Mouse (Mus musculus) olfactory bulb, adult 2 months (tissue): ENCODE results near the gene Ngf. TPM values are rescaled to one million over a fixed set of nuclear protein-coding genes. Genes with fewer than 3 reads are reported as not detected.

Experiments
- H3K27ac ChIP-seq: fragments of 200-500 bp; 2 replicates; pipeline ENCODE4 v1.5.1; 2012; ENCODE audit warnings: low read depth, low read length; ENCODE audit not compliant: insufficient read depth
- H3K4me1 ChIP-seq: fragments of 200-500 bp; 2 replicates; pipeline ENCODE4 v1.6.1; 2012; ENCODE audit warnings: low read length; ENCODE audit not compliant: control insufficient read depth, insufficient read depth
- H3K4me3 ChIP-seq: fragments of 200-500 bp; 2 replicates; pipeline ENCODE4 v1.5.1; 2012; ENCODE audit warnings: mild to moderate bottlenecking, low read depth, low read length, moderate library complexity; ENCODE audit not compliant: insufficient read depth
- CTCF ChIP-seq: fragments of 200-500 bp; IDR thresholded peaks from 2 replicates; pipeline ENCODE4 v1.5.1; 2012; ENCODE audit warnings: low read depth, mild to moderate bottlenecking, low read length, moderate library complexity; ENCODE audit not compliant: insufficient read depth
- POLR2A ChIP-seq: fragments of 200-500 bp; IDR thresholded peaks from 2 replicates; pipeline ENCODE4 v1.6.1; 2012; ENCODE audit warnings: mild to moderate bottlenecking, low read depth, low read length, moderate library complexity; ENCODE audit not compliant: insufficient read depth
- WGBS: fragments of 180-500 bp; shearing (Covaris S2); methylation state at CpG from one replicate; pipeline ENCODE4 v1.1.7; 2018; 5-methylcytosine and 5-hydroxymethylcytosine counted together
- polyA plus RNA-seq: library from polyadenylated mRNA; stranded (reverse); fragments of >200 nt; gene quantifications from 2 replicates; pipeline ENCODE4 v1.2.4, GENCODE M21; 2012; ENCODE audit warnings: low replicate concordance; ENCODE audit not compliant: missing spikeins, insufficient read depth, insufficient read length

Gene Ngf
- polyA plus RNA-seq, 1 experiment: not detected

DNA sequence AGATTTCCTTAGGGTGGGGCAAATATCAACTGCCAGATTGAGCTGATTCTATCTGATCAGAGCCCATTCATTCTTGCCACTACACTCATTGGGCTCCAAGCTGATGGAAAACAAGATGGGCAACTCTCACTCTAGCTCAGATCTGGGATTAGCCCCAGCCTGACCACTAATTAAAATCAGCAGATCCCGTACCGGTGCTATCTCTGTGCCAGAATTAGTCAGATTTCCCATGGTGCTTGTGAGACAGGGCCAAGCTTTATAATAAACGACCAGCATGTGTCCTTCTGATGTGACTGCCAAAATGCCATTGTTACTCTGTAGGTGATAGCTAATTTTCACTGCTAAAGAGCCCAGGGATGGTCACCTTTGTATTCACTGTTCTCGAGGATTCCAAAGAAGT is 31.5 kb downstream of the Ngf start:
- Histone ChIP-seq H3K27ac (no peak overlapping the region), H3K4me3 (no peak overlapping the region), H3K4me1 (no peaks in the 10 kb centered on the region)
- 75% methylated on average over 4 of the region's 4 CpGs for WGBS
- TF ChIP-seq POLR2A (no peak), CTCF (no peak)

DNA sequence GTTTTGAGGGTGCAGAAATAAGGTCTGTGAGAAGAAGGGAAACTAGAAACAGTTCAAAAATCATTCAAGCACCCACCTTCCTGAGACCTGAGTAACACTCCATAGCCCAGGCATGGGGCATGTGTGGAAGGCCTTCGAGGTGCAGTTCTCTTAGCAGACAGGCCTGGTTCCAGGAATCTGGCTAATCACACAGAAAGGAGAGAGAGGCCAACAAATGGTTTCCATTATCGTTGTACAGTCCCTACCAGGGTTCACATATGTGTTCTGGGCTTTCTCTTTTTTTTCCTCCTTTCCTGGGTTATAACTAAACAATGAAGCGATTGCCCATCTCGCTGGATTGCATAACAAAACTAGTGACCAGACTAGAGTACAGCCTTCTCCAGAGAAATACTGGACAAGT is 35.4 kb downstream of the Ngf start:
- H3K4me1 ChIP-seq: no peaks in the 10 kb centered on the region
- H3K27ac ChIP-seq: no peak overlapping the region
- no peak for TF ChIP-seq POLR2A
- no peak for TF ChIP-seq CTCF
- H3K4me3 ChIP-seq: no peak overlapping the region
- 82% methylated on average over 4 of the region's 4 CpGs for WGBS

GRCm38 (mm10) chr3:102506061-102506460 is 36.3 kb downstream of the Ngf start:
- WGBS: 55% methylated on average over 12 of the region's 12 CpGs
- no peak overlapping the region for H3K4me3 ChIP-seq
- H3K4me1 ChIP-seq: no peaks in the 10 kb centered on the region
- no peak for TF ChIP-seq CTCF
- TF ChIP-seq POLR2A: no peak
- no peak overlapping the region for H3K27ac ChIP-seq

DNA sequence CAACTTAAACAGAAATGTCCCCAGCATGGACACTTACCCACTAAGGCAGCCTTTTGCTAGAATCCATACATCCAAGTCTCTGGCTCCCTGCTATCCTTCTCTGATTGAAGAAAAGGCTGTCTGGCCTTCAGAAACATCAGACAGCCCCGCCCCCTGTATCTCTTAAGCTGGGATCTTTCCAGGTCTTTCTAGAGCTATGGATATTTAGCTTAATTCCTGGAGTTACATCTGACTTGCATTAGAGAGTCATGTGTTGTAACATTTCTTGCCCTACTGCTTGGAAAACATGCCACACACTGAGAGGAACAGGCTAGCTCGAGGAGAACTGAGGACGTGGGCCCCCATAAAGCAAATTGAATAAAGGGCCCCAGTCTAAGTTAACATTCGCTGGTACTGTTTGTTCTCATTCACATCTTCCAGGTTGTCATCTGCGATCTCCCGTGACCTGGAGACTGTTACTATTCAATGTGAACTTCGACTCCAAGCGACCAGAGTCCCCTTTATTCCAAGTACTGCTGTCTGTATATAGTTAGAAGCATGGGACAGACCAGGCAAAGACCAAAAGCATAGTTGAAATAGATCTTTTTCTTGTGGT is 38.0 kb downstream of the Ngf start:
- WGBS: 83% methylated on average over 8 of the region's 8 CpGs

GRCm38 (mm10) chr3:102508455-102508854 is 38.7 kb downstream of the Ngf start:
- TF ChIP-seq POLR2A: no peak
- no peak for TF ChIP-seq CTCF
- 23% methylated on average over 9 of the region's 9 CpGs for WGBS
- H3K4me1 ChIP-seq: no peaks in the 10 kb centered on the region
- no peak overlapping the region for H3K4me3 ChIP-seq
- H3K27ac ChIP-seq: no peak overlapping the region

More for the DNA sequence above, 38.0 kb downstream of the Ngf start:
- no peak overlapping the region for H3K27ac ChIP-seq
- no peaks in the 10 kb centered on the region for H3K4me1 ChIP-seq
- no peak overlapping the region for H3K4me3 ChIP-seq
- TF ChIP-seq CTCF (no peak), POLR2A (no peak)

DNA sequence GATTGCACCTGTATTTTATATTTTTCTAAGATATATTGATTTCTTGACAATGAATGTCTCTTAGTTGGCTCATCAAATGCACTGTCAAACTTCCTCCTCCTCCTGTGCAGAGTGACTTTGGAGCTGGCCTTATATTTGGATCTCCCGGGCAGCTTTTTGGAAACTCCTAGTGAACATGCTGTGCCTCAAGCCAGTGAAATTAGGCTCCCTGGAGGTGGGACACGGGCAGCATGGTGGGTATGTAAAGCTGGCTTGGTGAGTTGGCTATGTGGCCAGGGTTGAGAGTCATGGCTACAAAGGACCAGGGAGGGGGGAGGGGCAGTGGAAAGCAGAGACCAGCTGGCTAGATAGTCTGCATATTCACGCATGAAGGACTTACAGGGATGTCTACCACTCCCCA is 39.9 kb downstream of the Ngf start:
- TF ChIP-seq CTCF (no peak), POLR2A (no peak)
- Histone ChIP-seq H3K27ac (no peak overlapping the region), H3K4me3 (no peak overlapping the region), H3K4me1 (no peaks in the 10 kb centered on the region)
- 72% methylated on average over 3 of the region's 3 CpGs for WGBS

GRCm38 (mm10) chr3:102516937-102517336 is 47.2 kb downstream of the Ngf start:
- TF ChIP-seq CTCF (no peak), POLR2A (no peak)
- H3K4me3 ChIP-seq: no peak overlapping the region
- no peak overlapping the region for H3K27ac ChIP-seq
- peaks cover 4% of the 10 kb centered on the region; the same call in 1 of the 2 replicates for H3K4me1 ChIP-seq
- 64% methylated on average over 4 of the region's 4 CpGs for WGBS

- Histone ChIP-seq H3K4me1 (peaks cover 4% of the 10 kb centered on the region; the same call in 1 of the 2 replicates), H3K27ac (no peak overlapping the region), H3K4me3 (no peak overlapping the region)
- 69% methylated on average over 5 of the region's 5 CpGs for WGBS
- TF ChIP-seq POLR2A (no peak), CTCF (no peak)
These were observed 51.3 kb downstream of the Ngf start for GRCm38 (mm10) chr3:102521061-102521460.

- Histone ChIP-seq H3K27ac (no peak overlapping the region), H3K4me1 (peaks cover 4% of the 10 kb centered on the region; the same call in 1 of the 2 replicates), H3K4me3 (no peak overlapping the region)
- TF ChIP-seq CTCF: no peak
- no peak for TF ChIP-seq POLR2A
- 93% methylated on average over 2 of the region's 2 CpGs for WGBS
These were observed 54.0 kb downstream of the Ngf start for GRCm38 (mm10) chr3:102523711-102524110.

DNA sequence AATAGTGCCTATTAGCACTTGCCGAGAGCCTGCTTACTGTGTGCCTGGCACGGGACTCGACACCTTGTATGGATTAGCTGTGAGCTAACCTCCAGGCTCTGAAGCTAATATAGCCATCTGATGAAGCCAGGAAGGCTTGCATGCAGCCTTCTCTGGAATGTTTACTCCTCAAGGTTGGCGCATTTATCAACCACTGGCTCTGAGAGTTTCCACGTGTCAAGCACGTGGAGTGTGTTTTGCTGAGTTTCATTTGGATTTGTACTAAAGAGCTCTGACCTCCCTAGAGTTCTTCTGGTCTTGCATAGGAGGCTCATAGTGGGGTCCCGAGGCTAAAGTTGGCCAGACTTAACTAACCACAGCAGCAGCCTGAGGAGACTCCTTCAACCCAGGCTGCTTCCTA is 55.2 kb downstream of the Ngf start:
- no peak overlapping the region for H3K27ac ChIP-seq
- no peak overlapping the region for H3K4me3 ChIP-seq
- H3K4me1 ChIP-seq: peaks cover 4% of the 10 kb centered on the region; the same call in 1 of the 2 replicates
- 89% methylated on average over 7 of the region's 7 CpGs for WGBS
- no peak for TF ChIP-seq POLR2A
- no peak for TF ChIP-seq CTCF
